Mouse (Mus musculus) stomach, embryonic 15.5 days (tissue): Measurements from ENCODE around the gene Dgat2. TPM values are rescaled to one million over a fixed set of nuclear protein-coding genes. Genes with fewer than 3 reads are reported as not detected.

ENCODE experiments used
- ATAC-seq: fragments of 200-750 bp; cut with Nextera tagmentation; 2 replicates; pipeline ENCODE4 v1.8.0; 2017; ENCODE audit warnings: low read depth, moderate number of reproducible peaks, moderate TSS enrichment; ENCODE audit not compliant: insufficient read depth, low FRiP score
- H3K27ac ChIP-seq: fragments of 300-500 bp; sonication (generic); 2 replicates; pipeline ENCODE4 v1.5.1; 2015; ENCODE audit warnings: mild to moderate bottlenecking, inconsistent platforms
- H3K27me3 ChIP-seq: fragments of 300-500 bp; sonication (generic); replicated peaks from 2 replicates; pipeline ENCODE4 v1.6.1; 2015; ENCODE audit warnings: inconsistent platforms
- H3K36me3 ChIP-seq: fragments of 300-500 bp; sonication (generic); 2 replicates; pipeline ENCODE4 v1.6.1; 2015; ENCODE audit warnings: inconsistent platforms
- H3K4me1 ChIP-seq: fragments of 300-500 bp; sonication (generic); 2 replicates; pipeline ENCODE4 v1.6.1; 2015; ENCODE audit warnings: inconsistent platforms
- H3K4me2 ChIP-seq: fragments of 300-500 bp; sonication (generic); 2 replicates; pipeline ENCODE4 v1.6.1; 2015; ENCODE audit warnings: mild to moderate bottlenecking, inconsistent platforms
- H3K4me3 ChIP-seq: fragments of 300-500 bp; sonication (generic); replicated peaks from 2 replicates; pipeline ENCODE4 v1.5.1; 2015; ENCODE audit warnings: inconsistent platforms
- H3K9ac ChIP-seq: fragments of 300-500 bp; sonication (generic); 2 replicates; pipeline ENCODE4 v1.6.1; 2015; ENCODE audit warnings: inconsistent platforms
- H3K9me3 ChIP-seq: fragments of 300-500 bp; sonication (generic); 2 replicates; pipeline ENCODE4 v1.6.1; 2016; ENCODE audit warnings: inconsistent platforms
- WGBS: fragments of 180-500 bp; shearing (Covaris S2); methylation state at CpG from one replicate; pipeline ENCODE4 v1.1.7; 2015; 5-methylcytosine and 5-hydroxymethylcytosine counted together
- polyA plus RNA-seq: library from polyadenylated mRNA; unstranded; fragments of >200 nt; fragmentation: Nextera tagmentation; extraction: Ambion mirVana; gene quantifications from 2 replicates; pipeline ENCODE4 v1.2.1, GENCODE M21; 2015

Gene Dgat2
- polyA plus RNA-seq, result 70.2 and 72.0 TPM in 2 replicates

DNA sequence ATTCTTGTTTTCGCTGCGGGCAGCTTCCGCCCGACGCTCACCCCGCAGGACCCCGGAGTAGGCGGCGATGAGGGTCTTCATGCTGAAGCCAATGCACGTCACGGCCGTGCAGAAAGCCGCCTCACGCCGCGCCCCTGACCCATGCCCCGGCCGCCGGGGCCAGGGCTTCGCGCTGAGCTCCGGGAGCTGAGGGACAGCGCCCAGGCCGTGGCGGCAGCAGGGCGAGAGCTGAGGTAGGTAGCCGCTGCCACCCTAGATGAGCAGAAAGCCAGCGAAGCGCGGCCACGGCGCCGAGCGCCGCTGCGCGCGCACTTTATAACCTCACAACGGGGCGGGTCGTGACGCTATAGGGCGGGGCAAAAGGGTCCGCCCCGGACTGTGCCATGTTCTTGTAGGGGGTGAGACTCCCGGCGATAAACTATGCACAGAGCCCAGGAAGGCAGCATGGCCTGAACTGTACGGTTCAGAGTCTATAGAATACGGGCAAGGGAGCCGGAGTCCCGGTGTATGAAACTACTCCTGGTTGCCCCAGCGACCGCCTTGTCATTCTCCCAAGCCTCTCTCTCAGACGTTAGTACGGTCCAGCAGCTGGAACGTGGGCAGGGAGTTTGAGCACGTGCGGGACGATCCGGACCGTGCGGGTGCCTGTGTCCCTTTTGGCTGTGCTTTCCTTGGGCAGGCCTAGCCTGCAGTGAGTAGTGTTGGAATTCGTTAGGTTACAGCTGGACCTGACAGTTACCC, at the start of gene Dgat2:
Gene Dgat2 (minus strand): TSS at position 288 of the 741 bp plus-strand sequence.
- H3K36me3 ChIP-seq, result no peaks in the 10 kb centered on the region
- H3K9ac ChIP-seq, result peak within 1 kb of the TSS; percentile 82
- H3K27ac ChIP-seq, result peak within 1 kb of the TSS; percentile 82
- H3K4me3 ChIP-seq, result peak within 1 kb of the TSS; percentile 70
- no peaks in the 10 kb centered on the region for H3K27me3 ChIP-seq
- H3K4me2 ChIP-seq, result peak within 1 kb of the TSS; percentile 96
- H3K4me1 ChIP-seq, result peaks cover 9% of the 10 kb centered on the region
- WGBS, result under 1% methylated on average over 62 of the region's 63 CpGs
- no peaks in the 10 kb centered on the region for H3K9me3 ChIP-seq
- peak; percentile 91 for ATAC-seq

GRCm38 (mm10) chr7:99230061-99230747, 47.7 kb upstream of the Dgat2 start:
- H3K9me3 ChIP-seq, result no peaks in the 10 kb centered on the region
- no peak overlapping the region for H3K9ac ChIP-seq
- no peak overlapping the region for H3K4me3 ChIP-seq
- no peaks in the 10 kb centered on the region for H3K4me1 ChIP-seq
- no peak overlapping the region for H3K4me2 ChIP-seq
- ATAC-seq, result peak; percentile 31; the same call in 1 of the 2 replicates
- WGBS, result 68% methylated on average over 7 of the region's 7 CpGs
- H3K36me3 ChIP-seq, result no peaks in the 10 kb centered on the region
- no peaks in the 10 kb centered on the region for H3K27me3 ChIP-seq
- H3K27ac ChIP-seq, result no peak overlapping the region

- ATAC-seq, result no peak
- H3K4me2 ChIP-seq, result no peak overlapping the region
These were observed 46.9 kb upstream of the Dgat2 start for GRCm38 (mm10) chr7:99229411-99229810.

GRCm38 (mm10) chr7:99228825-99229224, 46.3 kb upstream of the Dgat2 start:
- 71% methylated on average over 8 of the region's 8 CpGs for WGBS
- Histone ChIP-seq H3K27me3 (no peaks in the 10 kb centered on the region), H3K27ac (no peak overlapping the region), H3K4me2 (no peak overlapping the region), H3K36me3 (no peaks in the 10 kb centered on the region), H3K9ac (no peak overlapping the region), H3K4me3 (no peak overlapping the region), H3K4me1 (0 out of 2 replicates have a peak, but pooled peaks cover 5% of the 10 kb centered on the region), H3K9me3 (no peaks in the 10 kb centered on the region)
- no peak for ATAC-seq

More at GRCm38 (mm10) chr7:99229411-99229810, 46.9 kb upstream of the Dgat2 start:
- H3K9me3 ChIP-seq, result no peaks in the 10 kb centered on the region
- 0 out of 2 replicates have a peak, but pooled peaks cover 5% of the 10 kb centered on the region for H3K4me1 ChIP-seq
- H3K9ac ChIP-seq, result no peak overlapping the region
- no peak overlapping the region for H3K4me3 ChIP-seq
- WGBS, result 9% methylated on average over 2 of the region's 2 CpGs
- H3K27me3 ChIP-seq, result no peaks in the 10 kb centered on the region
- H3K36me3 ChIP-seq, result no peaks in the 10 kb centered on the region
- no peak overlapping the region for H3K27ac ChIP-seq

DNA sequence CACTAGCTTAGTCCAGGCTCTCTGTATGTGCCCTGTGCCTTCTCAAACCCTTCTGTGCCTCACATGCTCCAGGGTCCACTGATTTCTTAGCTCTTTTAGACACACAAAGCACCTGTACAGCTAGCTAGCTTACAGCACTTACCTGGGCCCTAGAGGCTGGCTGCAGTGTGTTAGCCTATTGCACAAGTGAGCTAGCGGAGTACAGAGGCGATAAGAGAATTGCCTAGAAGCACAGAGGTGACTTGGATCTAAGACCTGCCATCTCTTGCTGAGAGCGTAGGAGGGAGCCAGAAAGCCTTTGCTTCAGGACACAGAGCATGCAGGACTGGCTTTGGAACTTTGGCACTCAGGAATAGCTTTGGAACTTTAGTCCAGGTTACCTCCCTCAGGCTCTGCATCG, 44.7 kb upstream of the Dgat2 start:
- Histone ChIP-seq H3K9ac (no peak overlapping the region), H3K4me1 (0 out of 2 replicates have a peak, but pooled peaks cover 5% of the 10 kb centered on the region), H3K4me2 (no peak overlapping the region), H3K4me3 (no peak overlapping the region), H3K27ac (no peak overlapping the region), H3K9me3 (no peaks in the 10 kb centered on the region), H3K27me3 (no peaks in the 10 kb centered on the region), H3K36me3 (no peaks in the 10 kb centered on the region)
- 92% methylated on average over 4 of the region's 4 CpGs for WGBS
- ATAC-seq, result no peak

DNA sequence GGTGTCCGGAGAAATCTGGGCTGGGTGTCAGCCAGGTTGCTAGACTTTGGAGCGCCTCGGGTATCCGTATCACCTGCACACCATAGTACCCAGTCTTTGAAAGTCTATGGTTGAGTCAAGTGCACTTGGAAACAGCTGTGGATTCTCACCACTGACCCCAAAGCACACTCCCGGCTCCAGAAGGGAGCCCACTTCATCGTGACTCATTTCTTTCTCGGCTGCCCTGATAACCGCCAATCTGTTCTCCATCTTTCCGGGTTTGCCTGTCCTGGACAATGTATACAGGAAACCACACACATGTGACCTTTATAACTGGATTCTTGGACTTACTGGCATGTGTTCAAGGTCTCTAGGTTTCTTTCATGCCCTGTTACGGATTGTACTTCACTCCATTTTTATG, 44.1 kb upstream of the Dgat2 start:
- Histone ChIP-seq H3K9ac (no peak overlapping the region), H3K27me3 (no peaks in the 10 kb centered on the region), H3K9me3 (no peaks in the 10 kb centered on the region), H3K4me1 (0 out of 2 replicates have a peak, but pooled peaks cover 5% of the 10 kb centered on the region), H3K4me3 (no peak overlapping the region), H3K36me3 (no peaks in the 10 kb centered on the region), H3K27ac (no peak overlapping the region), H3K4me2 (no peak overlapping the region)
- no peak for ATAC-seq
- WGBS, result 81% methylated on average over 10 of the region's 10 CpGs

DNA sequence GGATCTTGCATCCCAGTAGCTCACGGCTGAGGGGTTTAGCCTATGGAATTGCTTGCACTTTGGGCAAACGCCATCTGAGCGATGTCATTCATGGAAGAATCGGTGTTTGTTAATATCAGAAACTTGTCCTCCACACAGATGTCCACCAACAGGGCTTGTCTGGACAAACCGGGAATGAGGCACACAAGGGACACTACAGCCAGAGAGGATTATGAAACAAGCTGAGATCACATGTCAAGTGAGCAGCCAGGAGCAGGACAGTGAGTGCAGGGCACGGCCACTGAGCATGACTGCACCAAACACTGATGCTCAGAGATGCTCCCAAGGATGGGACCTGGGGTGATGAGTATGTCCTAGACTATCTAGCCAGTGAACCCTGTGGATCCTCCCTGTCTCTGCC, 42.9 kb upstream of the Dgat2 start:
- H3K27ac ChIP-seq, result no peak overlapping the region

DNA sequence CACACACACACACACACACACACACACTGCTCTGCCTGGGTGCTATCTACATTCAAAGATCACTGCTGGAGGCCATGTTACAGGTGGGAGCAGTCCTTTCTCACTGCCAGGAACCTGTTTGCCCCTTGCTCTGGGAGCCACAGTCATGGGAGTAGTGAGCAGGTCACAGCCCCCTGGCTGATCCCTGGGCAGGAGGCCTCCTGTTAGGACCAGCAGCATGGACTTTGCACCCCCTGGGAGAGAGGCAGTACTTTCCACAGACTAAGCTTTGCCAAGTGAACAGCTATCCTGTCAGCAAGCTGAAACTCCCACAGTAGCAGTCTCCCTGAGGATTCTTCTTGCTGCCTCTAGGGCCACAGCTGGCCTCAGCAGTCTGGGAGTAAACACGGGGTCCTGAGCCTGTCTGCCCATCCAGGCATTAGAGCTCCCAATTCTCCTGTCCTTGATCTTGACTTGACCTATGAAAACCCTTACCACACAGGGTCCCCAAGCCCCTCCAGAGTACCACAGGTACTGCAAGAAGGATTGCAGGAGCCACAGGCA, 42.2 kb upstream of the Dgat2 start:
- no peak overlapping the region for H3K4me3 ChIP-seq
- WGBS, result 28% methylated on average over 1 of the region's 1 CpGs
- no peak overlapping the region for H3K4me2 ChIP-seq
- H3K4me1 ChIP-seq, result 0 out of 2 replicates have a peak, but pooled peaks cover 5% of the 10 kb centered on the region
- H3K27ac ChIP-seq, result no peak overlapping the region
- H3K9ac ChIP-seq, result no peak overlapping the region
- H3K9me3 ChIP-seq, result no peaks in the 10 kb centered on the region
- ATAC-seq, result peak; percentile 64; the same call in 1 of the 2 replicates
- no peaks in the 10 kb centered on the region for H3K36me3 ChIP-seq
- H3K27me3 ChIP-seq, result no peaks in the 10 kb centered on the region

More for the DNA sequence above, 42.9 kb upstream of the Dgat2 start:
- no peaks in the 10 kb centered on the region for H3K36me3 ChIP-seq
- 0 out of 2 replicates have a peak, but pooled peaks cover 5% of the 10 kb centered on the region for H3K4me1 ChIP-seq
- H3K27me3 ChIP-seq, result no peaks in the 10 kb centered on the region
- 67% methylated on average over 6 of the region's 6 CpGs for WGBS
- no peak overlapping the region for H3K4me2 ChIP-seq
- ATAC-seq, result no peak
- H3K9me3 ChIP-seq, result no peaks in the 10 kb centered on the region
- no peak overlapping the region for H3K9ac ChIP-seq
- no peak overlapping the region for H3K4me3 ChIP-seq

DNA sequence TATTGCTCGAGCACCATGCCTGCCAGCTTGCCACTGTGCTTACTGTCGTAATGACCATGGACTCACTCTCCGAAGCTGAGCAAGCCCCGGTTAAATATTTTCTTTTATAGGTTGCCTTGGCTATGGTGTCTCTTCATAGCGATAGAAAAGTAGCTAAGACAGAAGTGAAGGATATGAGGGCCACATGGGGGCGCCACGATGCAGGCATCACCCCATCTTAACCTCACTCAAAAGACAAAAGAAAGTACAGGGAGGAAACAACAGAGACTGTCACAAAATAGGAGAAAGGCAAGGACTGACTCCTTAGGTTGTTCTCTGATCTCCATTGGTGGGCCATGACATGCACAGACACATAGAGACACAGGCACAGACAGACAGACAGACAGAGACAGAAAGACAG, 41.7 kb upstream of the Dgat2 start:
- no peak for ATAC-seq
- H3K27ac ChIP-seq, result no peak overlapping the region
- 0 out of 2 replicates have a peak, but pooled peaks cover 5% of the 10 kb centered on the region for H3K4me1 ChIP-seq
- no peak overlapping the region for H3K4me3 ChIP-seq
- no peak overlapping the region for H3K9ac ChIP-seq
- H3K4me2 ChIP-seq, result no peak overlapping the region
- H3K27me3 ChIP-seq, result no peaks in the 10 kb centered on the region
- no peaks in the 10 kb centered on the region for H3K9me3 ChIP-seq
- WGBS, result 71% methylated on average over 7 of the region's 7 CpGs
- H3K36me3 ChIP-seq, result no peaks in the 10 kb centered on the region

DNA sequence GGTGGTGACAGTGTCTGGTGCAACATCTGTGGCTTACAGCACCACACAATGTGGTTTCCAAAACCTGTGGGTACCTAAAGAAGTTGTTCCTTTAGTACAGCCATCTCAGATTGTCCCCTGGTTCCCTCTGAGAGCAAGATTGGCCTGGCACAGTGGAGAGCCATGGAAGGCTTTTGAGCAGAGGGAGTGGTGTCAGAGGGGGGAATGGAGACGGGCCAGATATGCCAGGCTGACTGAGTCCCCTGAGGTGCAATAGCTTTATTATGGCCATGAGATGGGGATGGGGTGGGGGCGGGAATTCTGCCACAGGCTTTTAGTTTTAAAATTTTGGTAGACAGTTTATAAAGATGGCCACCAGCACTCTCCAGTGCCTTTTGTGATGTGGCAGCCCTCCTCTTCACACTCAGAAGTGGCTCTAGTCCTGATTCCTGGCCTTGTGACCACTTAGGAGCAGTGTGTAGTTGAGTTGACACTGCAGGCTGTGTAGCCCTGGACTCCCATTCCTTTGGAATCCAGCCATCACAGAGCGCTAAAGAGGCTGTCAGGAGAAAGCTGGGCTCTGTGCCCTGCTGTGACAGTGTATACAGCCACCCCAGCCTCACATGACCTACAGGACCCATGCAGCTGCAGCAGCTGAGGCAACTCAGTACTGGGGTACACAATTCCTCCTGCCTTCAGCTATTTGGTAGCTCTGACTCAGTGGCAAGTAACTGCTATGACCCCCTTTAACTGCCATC, 35.0 kb upstream of the Dgat2 start:
- Histone ChIP-seq H3K4me1 (0 out of 2 replicates have a peak, but pooled peaks cover 2% of the 10 kb centered on the region), H3K9ac (no peak overlapping the region), H3K27me3 (no peaks in the 10 kb centered on the region), H3K4me3 (no peak overlapping the region), H3K36me3 (no peaks in the 10 kb centered on the region), H3K4me2 (no peak overlapping the region), H3K9me3 (no peaks in the 10 kb centered on the region), H3K27ac (no peak overlapping the region)
- 68% methylated on average over 3 of the region's 3 CpGs for WGBS
- ATAC-seq, result peak; percentile 62; the same call in 1 of the 2 replicates

GRCm38 (mm10) chr7:99215347-99215855, 32.9 kb upstream of the Dgat2 start:
- H3K27ac ChIP-seq, result no peak overlapping the region
- ATAC-seq, result peak; percentile 53; the same call in 1 of the 2 replicates
- H3K27me3 ChIP-seq, result no peaks in the 10 kb centered on the region
- H3K4me2 ChIP-seq, result no peak overlapping the region
- H3K4me3 ChIP-seq, result no peak overlapping the region
- no peaks in the 10 kb centered on the region for H3K9me3 ChIP-seq
- 58% methylated on average over 8 of the region's 8 CpGs for WGBS
- H3K36me3 ChIP-seq, result no peaks in the 10 kb centered on the region
- H3K4me1 ChIP-seq, result 0 out of 2 replicates have a peak, but pooled peaks cover 2% of the 10 kb centered on the region
- H3K9ac ChIP-seq, result no peak overlapping the region
